ENCODE assay signal across 8 mouse cellular contexts in the genomic region with DNA sequence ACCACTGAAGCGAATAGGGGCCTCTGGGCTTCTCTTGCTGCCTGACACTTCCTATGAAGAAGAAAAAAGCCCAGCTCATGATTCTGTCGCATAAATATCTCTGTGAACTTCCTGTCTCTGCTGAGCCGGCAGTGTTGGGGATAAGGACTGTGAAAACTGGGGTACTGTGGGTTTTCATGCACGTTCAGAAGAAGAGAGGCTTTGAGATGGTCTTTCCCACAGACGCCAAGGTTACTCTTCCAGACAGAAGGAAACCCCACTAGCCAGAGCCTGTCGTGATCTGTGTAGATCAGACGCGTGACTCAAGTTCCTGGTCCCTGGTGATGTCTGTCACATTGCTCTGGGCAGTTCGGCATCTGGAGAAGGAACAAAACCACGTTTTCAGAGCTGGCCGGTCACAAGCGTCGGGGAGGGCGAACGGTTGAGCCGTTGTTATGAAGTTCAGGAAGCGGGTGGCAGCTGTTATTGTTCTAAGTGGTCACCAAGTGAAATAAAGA. TPM values are rescaled to one million over a fixed set of nuclear protein-coding genes. Genes with fewer than 3 reads are reported as not detected.
DNase-seq lines count a peak whose midpoint lies in the region; ATAC-seq lines count a peak whose summit lies in the region.

No protein-coding gene starts in this region.

- no peak overlapping the region for H3K9ac ChIP-seq in embryonic facial prominence, embryonic 11.5 days (replicated peaks; ENCODE audit: low read length)
- no peak overlapping the region for H3K9ac ChIP-seq in hindbrain, embryonic 16.5 days (ENCODE audit: low read depth, low read length)
- H3K9ac ChIP-seq in liver, embryonic 13.5 days: no peak overlapping the region
- no peak overlapping the region for H3K9ac ChIP-seq in stomach, embryonic 15.5 days

- H3K36me3 ChIP-seq in embryonic facial prominence, embryonic 11.5 days (replicated peaks; ENCODE audit: control insufficient read depth, insufficient read depth, low read depth, low read length): no peaks in the 10 kb centered on the region
- no peaks in the 10 kb centered on the region for H3K36me3 ChIP-seq in hindbrain, embryonic 16.5 days (ENCODE audit: control insufficient read depth, insufficient read depth, low read length)
- H3K36me3 ChIP-seq in liver, embryonic 13.5 days: peaks cover 9% of the 10 kb centered on the region
- no peaks in the 10 kb centered on the region for H3K36me3 ChIP-seq in stomach, embryonic 15.5 days

- intact Hi-C loops in left cerebral cortex, postnatal 25 days (cut with DNase I): no loop called here

- DNase-seq in left cerebral cortex, postnatal 25 days (ENCODE audit: low spot score in 2 of 2): peak; percentile 38 to 50
- DNase-seq in left cerebral cortex, adult 18-20 months (ENCODE audit: low spot score in 2 of 2): no peak
- peak; percentile 25 for DNase-seq in embryonic facial prominence, embryonic 11.5 days (ENCODE audit: low spot score)
- no peak for DNase-seq in liver, embryonic 13.5 days
- DNase-seq in thymus, postnatal 36 days: no peak
- DNase-seq in cerebellum, adult 8-10 months: no peak

- H3K4me2 ChIP-seq in embryonic facial prominence, embryonic 11.5 days (ENCODE audit: low read depth, low read length): no peak overlapping the region
- no peak overlapping the region for H3K4me2 ChIP-seq in hindbrain, embryonic 16.5 days (ENCODE audit: low read length)
- peak overlapping the region; percentile 14; the same call in 1 of the 2 replicates for H3K4me2 ChIP-seq in liver, embryonic 13.5 days
- no peak overlapping the region for H3K4me2 ChIP-seq in stomach, embryonic 15.5 days

- H3K4me3 ChIP-seq in embryonic facial prominence, embryonic 11.5 days (ENCODE audit: low read depth, low read length): no peak overlapping the region
- H3K4me3 ChIP-seq in hindbrain, embryonic 16.5 days (ENCODE audit: low read length): no peak overlapping the region
- H3K4me3 ChIP-seq in liver, embryonic 13.5 days (replicated peaks): no peak overlapping the region
- no peak overlapping the region for H3K4me3 ChIP-seq in stomach, embryonic 15.5 days (replicated peaks)

- no peaks in the 10 kb centered on the region for H3K9me3 ChIP-seq in embryonic facial prominence, embryonic 11.5 days (replicated peaks; ENCODE audit: control insufficient read depth, low read length)
- H3K9me3 ChIP-seq in hindbrain, embryonic 16.5 days (ENCODE audit: control insufficient read depth, low read length): no peaks in the 10 kb centered on the region
- no peaks in the 10 kb centered on the region for H3K9me3 ChIP-seq in liver, embryonic 13.5 days (replicated peaks)
- no peaks in the 10 kb centered on the region for H3K9me3 ChIP-seq in stomach, embryonic 15.5 days

- no peaks in the 10 kb centered on the region for H3K4me1 ChIP-seq in embryonic facial prominence, embryonic 11.5 days (ENCODE audit: control insufficient read depth, insufficient read depth, low read length)
- no peaks in the 10 kb centered on the region for H3K4me1 ChIP-seq in hindbrain, embryonic 16.5 days (ENCODE audit: control insufficient read depth, insufficient read depth, low read depth, low read length)
- H3K4me1 ChIP-seq in liver, embryonic 13.5 days (replicated peaks): peaks cover 67% of the 10 kb centered on the region
- no peaks in the 10 kb centered on the region for H3K4me1 ChIP-seq in stomach, embryonic 15.5 days

- no peaks in the 10 kb centered on the region for H3K27me3 ChIP-seq in embryonic facial prominence, embryonic 11.5 days (ENCODE audit: control insufficient read depth, insufficient read depth, low read length)
- H3K27me3 ChIP-seq in hindbrain, embryonic 16.5 days (replicated peaks; ENCODE audit: control insufficient read depth, insufficient read depth, low read length): no peaks in the 10 kb centered on the region
- H3K27me3 ChIP-seq in liver, embryonic 13.5 days: no peaks in the 10 kb centered on the region
- no peaks in the 10 kb centered on the region for H3K27me3 ChIP-seq in stomach, embryonic 15.5 days (replicated peaks)

- 53% methylated on average over 17 of the region's 17 CpGs for WGBS in embryonic facial prominence, embryonic 11.5 days
- 77% methylated on average over 17 of the region's 17 CpGs for WGBS in hindbrain, embryonic 16.5 days
- 28% methylated on average over 17 of the region's 17 CpGs for WGBS in liver, embryonic 13.5 days (ENCODE audit: insufficient replicate concordance)
- 54% methylated on average over 17 of the region's 17 CpGs for WGBS in stomach, embryonic 15.5 days

- no peak for ATAC-seq in embryonic facial prominence, embryonic 11.5 days (replicated peaks; ENCODE audit: insufficient number of reproducible peaks, low FRiP score, low TSS enrichment, low read depth)
- ATAC-seq in hindbrain, embryonic 16.5 days: no peak
- ATAC-seq in liver, embryonic 13.5 days (ENCODE audit: low read depth): no peak
- no peak for ATAC-seq in stomach, embryonic 15.5 days (ENCODE audit: insufficient read depth, low FRiP score, low read depth)

- H3K27ac ChIP-seq in embryonic facial prominence, embryonic 11.5 days (replicated peaks; ENCODE audit: low read depth, low read length): no peak overlapping the region
- H3K27ac ChIP-seq in hindbrain, embryonic 16.5 days (ENCODE audit: low read depth, low read length): peak overlapping the region; percentile 52; the same call in 1 of the 2 replicates
- peak overlapping the region; percentile 81 for H3K27ac ChIP-seq in liver, embryonic 13.5 days
- H3K27ac ChIP-seq in stomach, embryonic 15.5 days: peak overlapping the region; percentile 67; the same call in 1 of the 2 replicates

RNA-seq across cellular contexts. Expression of a gene that starts 20.1 kb away (rescaled TPM):
- 10 to 100 TPM; 17.4 to 23.5 TPM for total RNA-seq in left cerebral cortex, postnatal 25 days (2021)
- 10 to 100 TPM; 14.9 to 15.3 TPM for total RNA-seq in left cerebral cortex, adult 18-20 months (2021)
- polyA plus RNA-seq in embryonic facial prominence, embryonic 11.5 days (2014; fragmentation: Nextera tagmentation; extraction: Ambion mirVana): 2.9 and 3.3 TPM in 2 replicates
- 3.2 and 3.7 TPM in 2 replicates for polyA plus RNA-seq in hindbrain, embryonic 16.5 days (2015; fragmentation: Nextera tagmentation; extraction: Ambion mirVana)
- polyA plus RNA-seq in liver, embryonic 13.5 days (2015; fragmentation: Nextera tagmentation; extraction: Ambion mirVana): 11.0 and 13.9 TPM in 2 replicates
- polyA plus RNA-seq in stomach, embryonic 15.5 days (2015; fragmentation: Nextera tagmentation; extraction: Ambion mirVana): 5.1 and 6.7 TPM in 2 replicates

Comparison
In these comparisons a context has a peak if more than half of its experiments do, and no peak if none do; other contexts are left out.
1. DNase-seq: peak in left cerebral cortex, postnatal 25 days (2 of 2) and embryonic facial prominence, embryonic 11.5 days (single experiment); none in left cerebral cortex, adult 18-20 months (0 of 2), liver, embryonic 13.5 days (single experiment), thymus, postnatal 36 days (0 of 2) and cerebellum, adult 8-10 months (single experiment).